Mouse (Mus musculus): ENCODE measurements around the gene C2cd2. TPM values are rescaled to one million over a fixed set of nuclear protein-coding genes. Genes with fewer than 3 reads are reported as not detected.

C2cd2 gene
- total RNA-seq, 2 experiments from 2014 or later, result 44.9 to 58.0 TPM

DNA sequence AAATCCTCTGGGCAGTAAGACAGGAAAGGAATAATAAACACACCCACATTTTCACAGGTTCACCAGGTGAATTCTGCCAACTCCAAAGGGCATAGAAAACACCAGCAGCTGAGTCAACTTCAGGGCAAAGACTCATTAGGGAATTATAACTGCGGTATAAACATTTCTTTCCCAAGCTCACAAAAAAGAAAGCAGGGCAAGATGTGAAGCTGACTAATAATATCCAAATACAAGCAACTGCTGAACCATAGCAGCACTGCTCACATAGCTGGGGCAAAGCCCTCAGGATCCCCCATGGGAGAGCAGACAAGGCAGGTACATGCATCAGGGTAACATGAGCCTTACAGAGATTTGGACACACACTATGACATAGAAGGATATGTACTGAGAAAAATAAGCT, 145.0 kb downstream of the C2cd2 start:
- no peak for DNase-seq (ENCODE audit: low spot score in 2 of 2)

DNA sequence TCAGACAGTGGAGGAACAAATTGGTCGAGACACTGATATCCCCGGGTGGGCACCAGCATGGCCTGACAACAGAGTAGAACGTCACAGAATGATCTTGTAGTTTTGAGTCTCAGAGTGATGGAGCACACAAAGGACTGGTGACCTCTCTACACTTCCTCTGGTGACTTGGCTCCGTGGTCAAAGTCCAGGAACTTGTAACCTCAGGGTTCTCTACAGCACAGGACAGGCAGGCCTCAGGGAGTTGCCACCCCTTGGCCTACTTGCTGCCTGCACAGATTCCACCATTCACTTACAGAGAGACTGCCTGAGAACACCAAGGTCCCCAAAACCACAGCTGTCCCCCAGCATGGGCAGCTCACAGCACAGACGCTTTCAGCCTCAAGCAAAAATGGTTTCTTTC, 147.1 kb downstream of the C2cd2 start:
- DNase-seq (ENCODE audit: low spot score in 2 of 2), result no peak

DNA sequence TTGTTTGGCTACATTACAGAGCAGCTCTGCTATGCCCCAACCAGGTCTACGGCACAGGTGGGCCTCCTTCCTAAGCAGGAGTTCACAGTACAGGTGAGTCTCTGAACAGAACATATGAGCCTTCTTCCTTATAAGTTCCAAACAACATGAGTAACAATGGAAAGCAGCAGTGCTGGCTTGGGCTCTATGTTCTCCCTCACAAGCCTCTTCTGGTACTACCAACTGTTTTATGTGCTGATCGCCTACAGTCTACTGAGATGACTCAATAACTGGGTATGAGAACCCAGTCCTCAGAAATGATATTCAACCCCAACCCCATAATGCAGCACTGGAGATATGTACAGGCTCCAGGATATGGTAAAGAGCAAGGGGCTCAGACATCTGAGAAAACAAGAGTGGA, 148.3 kb downstream of the C2cd2 start:
- DNase-seq (ENCODE audit: low spot score in 2 of 2), result no peak

DNA sequence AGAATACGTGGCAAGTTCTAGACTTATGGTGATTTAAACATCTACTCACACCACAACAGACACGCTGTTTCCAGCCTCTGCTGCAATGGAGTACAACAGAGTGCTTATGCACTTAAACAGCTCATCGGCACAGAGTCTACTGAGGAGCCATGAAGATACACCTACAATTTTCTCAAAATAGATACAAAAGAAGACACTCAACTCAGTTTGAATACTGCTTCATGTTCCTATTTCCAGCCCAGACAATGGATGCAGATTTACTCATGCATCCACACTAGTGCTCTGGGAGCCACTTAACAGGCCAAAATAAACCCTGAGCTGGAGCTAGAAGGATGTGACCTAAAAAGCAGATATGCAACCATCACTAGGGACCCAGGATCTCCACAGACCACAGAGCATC, 153.5 kb downstream of the C2cd2 start:
- no peak for DNase-seq (ENCODE audit: low spot score in 2 of 2)

DNA sequence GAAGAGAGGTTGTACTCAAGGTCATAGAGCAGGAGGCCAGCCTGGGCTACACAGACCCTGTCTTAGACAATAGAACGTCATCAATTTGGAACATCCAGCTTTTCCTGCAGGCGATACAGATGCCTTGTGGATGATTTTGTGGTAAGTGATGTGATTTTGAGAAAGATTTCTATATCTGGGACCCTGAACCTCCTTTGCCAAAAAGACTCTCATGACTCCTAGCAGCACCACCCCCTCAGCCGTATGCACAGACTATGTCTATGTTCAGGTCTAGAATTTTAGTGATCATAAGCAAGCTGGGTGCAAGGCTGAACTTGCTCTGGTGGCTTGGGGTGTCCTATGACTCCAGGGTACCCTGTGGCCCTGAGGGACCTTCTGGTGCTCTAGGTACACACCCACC, 156.8 kb downstream of the C2cd2 start:
- DNase-seq (ENCODE audit: low spot score in 2 of 2), result no peak

Small RNA genes within 50 kb of the gene (microRNA-seq; reads per million reads assigned to microRNA genes)
- not detected for gene Mir6964

Other genes starting within 250 kb of the C2cd2 start
- not detected for gene Ripk4, start 198.8 kb downstream of the C2cd2 start, total RNA-seq (2021)
- 10 to 100 TPM in 1 of 2 experiments, 1 to 10 TPM in 1; 8.9 to 12.1 TPM for gene Prdm15, start 110.7 kb downstream of the C2cd2 start, total RNA-seq (2021)
- gene Zbtb21, start within 50 bp of the C2cd2 start, total RNA-seq (2021), result 10 to 100 TPM; 15.5 to 17.0 TPM
- gene B230307C23Rik, start 34.7 kb upstream of the C2cd2 start, total RNA-seq (2021), result 10 to 100 TPM in 1 of 2 experiments, 1 to 10 TPM in 1; 9.1 to 21.0 TPM
- 1 to 10 TPM; 6.9 to 9.7 TPM for gene A630089N07Rik, start 119.9 kb upstream of the C2cd2 start, total RNA-seq (2021)